Mouse (Mus musculus) layer of hippocampus, adult 2 months (tissue): ENCODE measurements around the gene Gm7735. TPM values are rescaled to one million over a fixed set of nuclear protein-coding genes. Genes with fewer than 3 reads are reported as not detected.
"Not testable (repeated sequence)": the region's sequence is repeated elsewhere in the genome, so short reads cannot be mapped to it uniquely, and the experiment has no call there.

Experiments
- DNase-seq, 2 experiments: peaks; one replicate each; pipeline ENCODE4 v3.0.0; 2022; ENCODE audit warnings: low spot score in 2 of 2
- H3K27ac ChIP-seq: fragments of 200-600 bp; 2 replicates; pipeline ENCODE4 v1.8.1; 2022
- H3K4me3 ChIP-seq: fragments of 200-600 bp; 2 replicates; pipeline ENCODE4 v1.8.1; 2022; ENCODE audit warnings: mild to moderate bottlenecking
- CTCF ChIP-seq: fragments of 200-600 bp; conservative IDR thresholded peaks from 2 replicates; pipeline ENCODE4 v1.8.1; 2022; ENCODE audit warnings: antibody characterized with exemption, mild to moderate bottlenecking, moderate library complexity
- long read RNA-seq, 2 experiments: library from polyadenylated mRNA; stranded (forward); transcript quantifications; one replicate each; pipeline ENCODE4 v2.0.0; 2021; ENCODE audit warnings: borderline mapping rate in 2 of 2
- total RNA-seq, 2 experiments: library from RNA; stranded (reverse); gene quantifications; 2 replicates each; pipeline ENCODE4 v1.2.3; 2021

The Gm7735 gene
- not detected for total RNA-seq
- long read RNA-seq, experiment 1: 0 reads
- long read RNA-seq, experiment 2: 0 reads

GRCm38 (mm10) chr16:89169190-89169589 lies at the start of gene Gm7735:
Gene Gm7735, plus strand, starts transcription at chr16:89169490.
- not testable (repeated sequence) for H3K27ac ChIP-seq, DNase-seq, H3K4me3 ChIP-seq

GRCm38 (mm10) chr16:89140551-89140950 lies 28.7 kb upstream of the Gm7735 start, which contains the start of gene Gm6358:
Gene Gm6358, plus strand, starts transcription at chr16:89140851.
- no peak within 1 kb of the TSS for H3K27ac ChIP-seq
- TF ChIP-seq CTCF: no peak
- H3K4me3 ChIP-seq: no peak within 1 kb of the TSS
- no peak for DNase-seq

- Histone ChIP-seq H3K4me3 (no peak within 1 kb of the TSS), H3K27ac (no peak within 1 kb of the TSS)
- no peak for TF ChIP-seq CTCF
- DNase-seq: no peak
These were observed 18.5 kb upstream of the Gm7735 start, which contains the start of gene Gm10061 for GRCm38 (mm10) chr16:89150786-89151185. Gene Gm10061, plus strand, starts transcription at chr16:89151086.

GRCm38 (mm10) chr16:89157652-89158051 lies 11.6 kb upstream of the Gm7735 start, which contains the start of gene Gm9789:
Gene Gm9789, plus strand, starts transcription at chr16:89157952.
- H3K4me3 ChIP-seq: no peak within 1 kb of the TSS
- no peak for TF ChIP-seq CTCF
- no peak for DNase-seq
- H3K27ac ChIP-seq: no peak within 1 kb of the TSS

- Histone ChIP-seq H3K27ac (no peak within 1 kb of the TSS), H3K4me3 (no peak within 1 kb of the TSS)
- DNase-seq: no peak
- TF ChIP-seq CTCF: no peak
These were observed 5.1 kb downstream of the Gm7735 start, which contains the start of gene 1110057P08Rik for GRCm38 (mm10) chr16:89174435-89174834. Gene 1110057P08Rik, plus strand, starts transcription at chr16:89174735.

GRCm38 (mm10) chr16:89188621-89189020 lies 19.3 kb downstream of the Gm7735 start:
- no peak for TF ChIP-seq CTCF
- no peak overlapping the region for H3K4me3 ChIP-seq
- DNase-seq: no peak
- no peak overlapping the region for H3K27ac ChIP-seq

GRCm38 (mm10) chr16:89205561-89205960 lies 36.3 kb downstream of the Gm7735 start, which contains the start of gene Krtap20-2:
Gene Krtap20-2, plus strand, starts transcription at chr16:89205861.
- DNase-seq: no peak
- Histone ChIP-seq H3K27ac (no peak within 1 kb of the TSS), H3K4me3 (no peak within 1 kb of the TSS)
- no peak for TF ChIP-seq CTCF

Other genes with a start within 250 kb of the Gm7735 start
- gene Krtap19-9b, start 237.2 kb upstream of the Gm7735 start, total RNA-seq: not detected
- not detected for gene Krtap16-3, start 206.6 kb upstream of the Gm7735 start, total RNA-seq
- not detected for gene Krtap22-2, start 158.7 kb upstream of the Gm7735 start, total RNA-seq
- gene Gm10229, start 154.2 kb upstream of the Gm7735 start, total RNA-seq: not detected
- gene Krtap6-1, start 137.8 kb upstream of the Gm7735 start, total RNA-seq: not detected
- gene Gm10228, start 128.0 kb upstream of the Gm7735 start, total RNA-seq: not detected
- not detected for gene Krtap6-5, start 121.6 kb upstream of the Gm7735 start, total RNA-seq
- not detected for gene 1110025L11Rik, start 105.5 kb upstream of the Gm7735 start, total RNA-seq
- not detected for gene Krtap6-3, start 85.5 kb upstream of the Gm7735 start, total RNA-seq
- not detected for gene Gm6358, start 28.6 kb upstream of the Gm7735 start, total RNA-seq
- not detected for gene Gm10061, start 18.4 kb upstream of the Gm7735 start, total RNA-seq
- gene Gm9789, start 11.5 kb upstream of the Gm7735 start, total RNA-seq: not detected
- not detected for gene 1110057P08Rik, start 5.2 kb downstream of the Gm7735 start, total RNA-seq
- not detected for gene Krtap20-2, start 36.4 kb downstream of the Gm7735 start, total RNA-seq
- gene Krtap21-1, start 234.4 kb downstream of the Gm7735 start, total RNA-seq: not detected